Mouse (Mus musculus) adipose tissue, adult 10 weeks (tissue): ENCODE results near the gene Slc22a7. TPM values are rescaled to one million over a fixed set of nuclear protein-coding genes. Genes with fewer than 3 reads are reported as not detected.

ENCODE experiments used
- polyA plus RNA-seq: library from polyadenylated mRNA; stranded (reverse); fragments of 350-450 nt; fragmentation: Illumina TruSeq; extraction: RNeasy Lipid Tissue Mini Kit (QIAGEN cat#74804); gene quantifications from one replicate; pipeline ENCODE4 v1.2.3, GENCODE M21; 2014; ENCODE audit warnings: low read depth, low replicate concordance

The Slc22a7 gene
- polyA plus RNA-seq: not detected

DNA sequence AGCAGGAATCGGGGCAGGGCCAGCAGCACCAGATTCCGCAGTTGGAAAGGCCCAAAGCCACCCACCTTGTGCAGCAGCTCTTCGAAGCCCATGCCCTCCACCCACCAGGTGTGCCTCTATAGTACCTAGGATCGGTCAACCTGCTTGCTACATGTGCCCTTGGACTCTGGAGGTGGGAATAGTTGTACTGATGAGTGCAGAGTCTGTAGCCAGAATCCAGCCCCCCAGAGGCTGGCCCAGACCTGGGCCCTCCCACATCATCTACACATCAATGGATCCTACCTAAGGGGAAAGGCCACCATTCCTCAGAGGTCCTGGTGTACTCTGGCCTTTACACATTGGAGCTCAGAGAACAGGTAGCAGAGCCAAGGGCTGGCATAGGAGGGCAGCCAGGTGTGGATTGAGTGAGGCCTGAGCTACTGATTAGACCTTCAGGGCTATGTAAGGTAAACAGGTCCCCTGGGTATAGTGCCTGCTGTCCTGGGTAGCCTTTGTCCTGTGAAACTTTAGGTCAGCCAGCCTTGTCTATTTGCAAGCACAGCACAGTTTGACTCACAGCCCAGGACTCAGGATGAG lies at the start of gene Slc22a7:
TSS of gene Slc22a7 (minus strand) at position 160 of the 576 bp plus-strand sequence.

DNA sequence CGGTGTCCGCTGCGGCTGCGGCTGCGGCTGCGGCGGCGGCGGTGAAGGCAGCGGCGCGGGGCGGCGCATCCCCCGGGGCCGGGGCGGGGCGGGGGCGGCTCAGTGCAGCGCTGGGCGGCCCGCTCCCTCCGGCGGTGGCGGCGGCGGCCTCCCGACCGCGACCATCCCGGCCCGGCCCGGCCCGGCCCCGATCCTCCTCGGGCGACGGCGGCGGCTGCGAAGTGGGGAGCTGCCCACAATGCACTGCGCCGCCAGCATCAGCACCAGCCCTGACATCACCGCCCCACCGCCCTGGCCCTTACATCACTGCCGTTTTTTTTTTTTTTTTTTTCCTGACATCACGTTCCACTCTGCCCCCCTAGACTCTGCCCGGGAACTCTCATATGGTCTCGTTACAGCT lies 49.2 kb upstream of the Slc22a7 start, which contains the start of gene Ttbk1:
TSS of gene Ttbk1 (minus strand) at position 245 of the 400 bp plus-strand sequence.

DNA sequence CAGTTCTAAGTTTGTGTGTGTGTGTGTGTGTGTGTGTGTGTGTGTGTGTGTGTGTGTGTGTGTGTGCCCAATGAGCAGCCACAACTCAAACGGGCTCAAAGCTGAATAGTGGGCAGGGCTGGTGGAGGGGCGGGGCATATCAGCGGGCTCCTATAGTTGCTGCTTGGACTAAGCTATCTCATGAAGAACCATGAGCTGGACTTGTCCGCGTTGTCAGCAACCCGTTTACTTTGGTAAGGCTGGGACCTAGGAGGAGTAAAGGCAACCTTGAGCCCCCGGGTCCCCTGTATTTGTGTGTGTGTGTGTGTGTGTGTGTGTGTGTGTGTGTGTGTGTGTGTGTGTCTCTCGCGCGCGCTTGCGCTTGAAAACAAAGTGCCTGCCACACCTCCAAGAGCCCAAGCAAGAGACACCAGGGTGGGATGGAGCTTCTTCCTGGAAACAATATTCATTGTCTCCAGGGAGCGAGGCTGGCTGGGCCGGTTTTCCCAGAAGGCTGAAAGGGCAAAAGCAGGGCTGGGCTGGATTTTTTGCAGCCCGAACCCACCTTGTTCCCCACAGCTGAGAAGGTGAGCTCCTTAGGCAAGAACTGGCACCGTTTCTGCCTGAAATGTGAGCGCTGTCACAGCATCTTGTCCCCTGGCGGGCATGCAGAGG lies 9.4 kb downstream of the Slc22a7 start, which contains the start of gene Crip3:
TSS of gene Crip3 (plus strand) at position 166 of the 654 bp plus-strand sequence.

DNA sequence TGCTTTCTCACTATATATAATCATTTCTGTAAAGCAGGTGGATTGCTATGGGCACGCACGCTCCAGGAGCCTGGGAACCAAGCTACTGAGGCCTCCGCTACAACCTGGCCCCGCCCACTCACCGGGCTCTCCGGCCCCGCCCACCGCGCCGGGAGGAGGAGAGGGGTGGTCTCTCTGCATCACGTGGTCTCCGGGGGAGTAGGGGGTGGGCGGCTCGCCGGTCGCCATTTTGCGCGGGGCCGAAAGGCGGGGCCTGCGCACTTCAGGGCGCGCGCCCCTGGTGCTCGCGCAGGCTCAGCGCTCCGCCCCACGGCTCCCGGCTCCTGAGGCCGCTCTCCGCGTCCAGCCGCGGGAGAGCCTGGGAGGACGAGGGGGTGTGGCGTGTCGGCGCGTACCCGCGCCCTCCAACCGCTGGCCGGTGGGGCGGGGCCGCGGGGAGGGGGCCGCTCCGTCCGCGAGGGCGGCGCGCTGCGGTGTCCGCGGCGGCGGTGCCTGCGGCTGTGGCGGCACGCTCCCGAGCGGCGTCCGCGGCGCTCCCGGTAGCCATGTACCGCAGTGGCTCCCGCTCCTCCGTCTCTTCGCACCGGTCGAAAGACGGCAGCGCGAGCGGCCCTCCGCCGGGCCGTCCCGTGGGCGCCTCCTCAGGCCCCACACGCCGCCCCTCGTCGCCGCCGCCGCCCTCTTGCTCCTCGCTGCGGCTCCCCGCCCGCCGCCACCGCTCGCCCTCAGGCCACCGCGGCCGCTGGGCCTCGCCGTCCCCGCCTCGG lies 54.8 kb downstream of the Slc22a7 start, which contains the start of gene Zfp318:
TSS of gene Zfp318 (plus strand) at position 438 of the 767 bp plus-strand sequence.

Other genes starting within 250 kb of the Slc22a7 start
- 7.0 TPM for gene Polh, start 235.8 kb downstream of the Slc22a7 start, polyA plus RNA-seq
- 38.0 TPM for gene Xpo5, start 235.7 kb downstream of the Slc22a7 start, polyA plus RNA-seq
- gene Polr1c, start 190.4 kb downstream of the Slc22a7 start, polyA plus RNA-seq: 43.5 TPM
- 74.0 TPM for gene Yipf3, start 190.4 kb downstream of the Slc22a7 start, polyA plus RNA-seq
- 2.0 TPM for gene Lrrc73, start 184.9 kb downstream of the Slc22a7 start, polyA plus RNA-seq
- 23.2 TPM for gene Tjap1, start 155.4 kb downstream of the Slc22a7 start, polyA plus RNA-seq
- gene Dlk2, start 141.0 kb downstream of the Slc22a7 start, polyA plus RNA-seq: 2.8 TPM
- 6.6 TPM for gene Abcc10, start 110.1 kb downstream of the Slc22a7 start, polyA plus RNA-seq
- gene Zfp318, start 54.7 kb downstream of the Slc22a7 start, polyA plus RNA-seq: 18.1 TPM
- gene Crip3, start 9.5 kb downstream of the Slc22a7 start, polyA plus RNA-seq: 1.2 TPM
- 2.0 TPM for gene Ttbk1, start 49.2 kb upstream of the Slc22a7 start, polyA plus RNA-seq
- gene Dnph1, start 58.3 kb upstream of the Slc22a7 start, polyA plus RNA-seq: 4.1 TPM
- 19.3 TPM for gene Cul9, start 107.9 kb upstream of the Slc22a7 start, polyA plus RNA-seq
- gene Srf, start 117.7 kb upstream of the Slc22a7 start, polyA plus RNA-seq: 30.2 TPM
- 17.2 TPM for gene Ptk7, start 191.0 kb upstream of the Slc22a7 start, polyA plus RNA-seq
- 24.0 TPM for gene Klc4, start 207.6 kb upstream of the Slc22a7 start, polyA plus RNA-seq
- 54.7 TPM for gene Mrpl2, start 207.8 kb upstream of the Slc22a7 start, polyA plus RNA-seq
- gene Cul7, start 211.9 kb upstream of the Slc22a7 start, polyA plus RNA-seq: 36.8 TPM
- gene Rrp36, start 235.9 kb upstream of the Slc22a7 start, polyA plus RNA-seq: 23.4 TPM
- gene Mea1, start 240.3 kb upstream of the Slc22a7 start, polyA plus RNA-seq: 127 TPM
- 58.3 TPM for gene Klhdc3, start 242.5 kb upstream of the Slc22a7 start, polyA plus RNA-seq